Mouse (Mus musculus): ENCODE measurements at regions not wholly inside any gene's neighbourhood (a gene's known extent, or its start where the extent isn't known, plus 50 kb on each side); places are given as distances from the start of the nearest gene placed in this dataset.

DNA sequence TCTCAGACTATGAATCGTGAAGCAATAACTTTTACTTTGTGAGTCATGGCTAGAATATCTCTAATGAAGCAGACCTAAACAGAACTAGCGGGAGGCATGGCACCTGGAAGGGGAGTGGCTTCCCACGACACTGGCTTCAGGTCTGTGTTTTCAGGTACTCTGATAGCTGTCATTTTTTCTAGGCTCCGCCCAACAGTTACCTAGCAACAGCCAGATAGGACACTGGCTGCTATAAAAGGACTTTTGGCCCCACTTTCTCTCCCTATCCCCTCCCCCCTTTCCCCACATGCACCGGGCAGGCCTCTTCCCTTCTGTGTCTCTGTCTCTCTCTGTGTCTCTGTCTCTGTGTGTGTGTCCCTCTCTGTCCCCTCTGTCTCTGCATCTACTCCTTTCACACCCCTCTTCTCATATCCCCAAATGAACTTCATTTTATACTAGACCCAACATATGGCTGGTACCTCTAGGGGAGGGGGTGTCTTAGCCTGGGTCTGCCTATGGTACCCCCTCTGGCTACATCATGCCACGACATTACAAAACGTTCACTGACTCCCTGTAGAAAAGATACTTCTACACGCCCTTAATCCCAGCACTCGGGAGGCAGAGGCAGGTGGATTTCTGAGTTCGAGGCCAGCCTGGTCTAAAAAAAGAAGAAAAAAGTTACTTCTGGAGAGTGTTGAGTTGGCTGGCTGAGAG lies 132.3 kb downstream of the Pja2 start:
- DNase-seq (ENCODE audit: low spot score) (no peak), ATAC-seq (ENCODE audit: low FRiP score) (no peak)
- no peaks in the 10 kb centered on the region for H3K36me3 ChIP-seq (ENCODE audit: insufficient read depth, low read length)
- no peaks in the 10 kb centered on the region for H3K4me1 ChIP-seq (ENCODE audit: insufficient read depth, low read length)
- no peak overlapping the region for H3K27ac ChIP-seq (ENCODE audit: low read depth, low read length)
- no peaks in the 10 kb centered on the region for H3K27me3 ChIP-seq (ENCODE audit: insufficient read depth, low read length)
- no peaks in the 10 kb centered on the region for H3K9me3 ChIP-seq (ENCODE audit: low read length)
- 89% methylated on average over 10 of the region's 10 CpGs for WGBS
- no peak overlapping the region for H3K4me3 ChIP-seq (ENCODE audit: low read depth, low read length)
- no peak overlapping the region for H3K9ac ChIP-seq (replicated peaks; ENCODE audit: low read length, poor library complexity, severe bottlenecking)
- TF ChIP-seq CTCF (IDR thresholded peaks at IDR 0.05): no peak
- H3K4me2 ChIP-seq (ENCODE audit: low read depth, low read length, poor library complexity, severe bottlenecking): no peak overlapping the region

DNA sequence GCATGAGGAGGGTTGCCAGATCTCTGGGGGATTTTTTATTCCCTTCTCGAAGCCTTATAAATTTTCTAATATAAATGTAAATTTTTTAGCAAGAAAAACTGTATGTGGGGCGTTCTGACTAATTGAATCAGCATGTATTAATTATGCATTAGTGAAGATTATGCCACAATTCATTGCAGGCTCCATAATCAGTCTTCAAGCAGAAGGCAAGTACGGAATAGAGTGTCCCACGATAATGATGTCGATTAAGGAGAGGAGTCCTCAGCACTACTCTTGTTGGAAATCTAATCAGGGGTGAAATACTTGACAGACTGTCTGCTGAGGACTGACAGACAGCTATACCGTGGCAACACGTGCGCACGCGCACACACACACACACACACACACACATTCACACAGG lies 135.3 kb downstream of the Pja2 start:
- Histone ChIP-seq H3K27me3 (ENCODE audit: insufficient read depth, low read length) (no peaks in the 10 kb centered on the region), H3K4me3 (ENCODE audit: low read depth, low read length) (no peak overlapping the region), H3K36me3 (ENCODE audit: insufficient read depth, low read length) (no peaks in the 10 kb centered on the region), H3K4me1 (ENCODE audit: insufficient read depth, low read length) (no peaks in the 10 kb centered on the region), H3K9ac (replicated peaks; ENCODE audit: low read length, poor library complexity, severe bottlenecking) (no peak overlapping the region), H3K27ac (ENCODE audit: low read depth, low read length) (no peak overlapping the region), H3K9me3 (ENCODE audit: low read length) (no peaks in the 10 kb centered on the region), H3K4me2 (ENCODE audit: low read depth, low read length, poor library complexity, severe bottlenecking) (no peak overlapping the region)
- TF ChIP-seq CTCF (IDR thresholded peaks at IDR 0.05): no peak
- ATAC-seq (ENCODE audit: low FRiP score) (peak; percentile 29; the same call in 1 of the 2 replicates), DNase-seq (ENCODE audit: low spot score) (peak; percentile 27)
- 58% methylated on average over 10 of the region's 10 CpGs for WGBS

GRCm38 (mm10) chr17:64193055-64193454 lies 138.7 kb downstream of the Pja2 start:
- DNase-seq (ENCODE audit: low spot score) (no peak), ATAC-seq (ENCODE audit: low FRiP score) (no peak)
- Histone ChIP-seq H3K4me2 (ENCODE audit: low read depth, low read length, poor library complexity, severe bottlenecking) (no peak overlapping the region), H3K9ac (replicated peaks; ENCODE audit: low read length, poor library complexity, severe bottlenecking) (no peak overlapping the region), H3K27me3 (ENCODE audit: insufficient read depth, low read length) (no peaks in the 10 kb centered on the region), H3K9me3 (ENCODE audit: low read length) (no peaks in the 10 kb centered on the region), H3K4me3 (ENCODE audit: low read depth, low read length) (no peak overlapping the region), H3K27ac (ENCODE audit: low read depth, low read length) (no peak overlapping the region), H3K4me1 (ENCODE audit: insufficient read depth, low read length) (no peaks in the 10 kb centered on the region), H3K36me3 (ENCODE audit: insufficient read depth, low read length) (no peaks in the 10 kb centered on the region)
- TF ChIP-seq CTCF (IDR thresholded peaks at IDR 0.05): no peak
- 95% methylated on average over 6 of the region's 6 CpGs for WGBS
